Mouse (Mus musculus) liver, postnatal 0 days (tissue): ENCODE data around the gene Npcd.

ENCODE experiments used
- CTCF ChIP-seq: sonication (generic); IDR thresholded peaks from 2 replicates; pipeline ENCODE4 v1.5.1; 2016; ENCODE audit warnings: antibody characterized with exemption, low read depth
- EP300 ChIP-seq: IDR thresholded peaks from 2 replicates; pipeline ENCODE4 v1.6.1; 2016; ENCODE audit warnings: antibody characterized with exemption, low read depth, mild to moderate bottlenecking

- no peak for TF ChIP-seq CTCF
- no peak for TF ChIP-seq EP300
Observed at GRCm38 (mm10) chr15:79755977-79756625, 77.9 kb downstream of the Npcd start.
